Mouse (Mus musculus): ENCODE results near the gene Pnmal1.

GRCm38 (mm10) chr7:16920150-16920579 lies 39.3 kb upstream of the Pnmal1 start:
- TF ChIP-seq CTCF (IDR thresholded peaks at IDR 0.05; ENCODE audit: low read depth) (no peak), EP300 (optimal IDR thresholded peaks at IDR 0.05) (no peak)

Data from stomach, postnatal 0 days (tissue).